Mouse (Mus musculus) hindbrain, embryonic 12.5 days (tissue): ENCODE data around the gene Ercc1. TPM values are rescaled to one million over a fixed set of nuclear protein-coding genes. Genes with fewer than 3 reads are reported as not detected.
A peak's percentile ranks its signal among the peaks of the same experiment; 100 is the strongest.

Experiments used
- ATAC-seq: fragments of 200-750 bp; cut with Nextera tagmentation; 2 replicates; pipeline ENCODE4 v1.8.0; 2017; ENCODE audit warnings: moderate TSS enrichment; ENCODE audit not compliant: low FRiP score
- H3K27ac ChIP-seq: fragments of 300-500 bp; sonication (generic); 2 replicates; pipeline ENCODE4 v1.5.1; 2016; ENCODE audit warnings: mild to moderate bottlenecking
- H3K27me3 ChIP-seq: fragments of 300-500 bp; sonication (generic); 2 replicates; pipeline ENCODE4 v1.6.1; 2016; ENCODE audit warnings: mild to moderate bottlenecking
- H3K36me3 ChIP-seq: fragments of 300-500 bp; sonication (generic); 2 replicates; pipeline ENCODE4 v1.6.1; 2016; ENCODE audit warnings: mild to moderate bottlenecking
- H3K4me1 ChIP-seq: fragments of 300-500 bp; sonication (generic); 2 replicates; pipeline ENCODE4 v1.6.1; 2016
- H3K4me2 ChIP-seq: fragments of 300-500 bp; sonication (generic); replicated peaks from 2 replicates; pipeline ENCODE4 v1.6.1; 2016; ENCODE audit warnings: mild to moderate bottlenecking
- H3K4me3 ChIP-seq: fragments of 300-500 bp; sonication (generic); 2 replicates; pipeline ENCODE4 v1.5.1; 2016; ENCODE audit warnings: mild to moderate bottlenecking
- H3K9ac ChIP-seq: fragments of 300-500 bp; sonication (generic); 2 replicates; pipeline ENCODE4 v1.6.1; 2016; ENCODE audit warnings: mild to moderate bottlenecking, moderate library complexity
- H3K9me3 ChIP-seq: fragments of 300-500 bp; sonication (generic); replicated peaks from 2 replicates; pipeline ENCODE4 v1.6.1; 2016; ENCODE audit warnings: mild to moderate bottlenecking
- WGBS: fragments of 180-500 bp; shearing (Covaris S2); methylation state at CpG from one replicate; pipeline ENCODE4 v1.1.7; 2016; 5-methylcytosine and 5-hydroxymethylcytosine counted together
- polyA plus RNA-seq: library from polyadenylated mRNA; unstranded; fragments of >200 nt; fragmentation: Nextera tagmentation; extraction: Ambion mirVana; gene quantifications from 2 replicates; pipeline ENCODE4 v1.2.1, GENCODE M21; 2016

The Ercc1 gene
- polyA plus RNA-seq, 1 experiment from 2014 or later = 95.6 TPM

GRCm38 (mm10) chr7:19327128-19327527 is 17.4 kb upstream of the Ercc1 start:
- Histone ChIP-seq H3K9ac (peak overlapping the region; percentile 44), H3K36me3 (no peaks in the 10 kb centered on the region), H3K27me3 (peaks cover 4% of the 10 kb centered on the region; the same call in 1 of the 2 replicates), H3K4me2 (peak overlapping the region; percentile 73), H3K4me1 (peaks cover 19% of the 10 kb centered on the region), H3K9me3 (no peaks in the 10 kb centered on the region), H3K4me3 (peak overlapping the region; percentile 37), H3K27ac (0 out of 2 replicates have a peak overlapping the region, but pooled peaks have one; percentile 60)
- WGBS = under 1% methylated on average over 22 of the region's 22 CpGs
- peak; percentile 53 for ATAC-seq

DNA sequence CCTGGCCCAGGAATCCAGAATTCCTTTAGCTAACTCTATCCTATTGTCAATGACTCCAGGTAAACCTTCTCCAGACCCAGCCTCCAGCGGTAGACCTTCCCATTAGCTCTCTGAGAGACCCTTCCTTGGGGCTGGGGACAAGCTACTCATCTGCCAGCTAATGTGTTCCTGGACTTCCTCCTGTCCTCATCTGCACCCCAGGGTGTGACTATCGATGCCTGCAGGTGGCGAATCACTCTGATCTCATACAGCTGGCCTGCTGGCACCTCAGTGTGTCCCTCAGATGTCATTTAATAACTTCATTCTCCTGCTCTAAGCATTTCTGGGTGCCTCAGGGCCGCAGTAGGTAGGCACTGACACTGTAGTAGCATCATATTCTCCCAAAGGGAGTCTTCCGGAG is 16.8 kb upstream of the Ercc1 start:
- Histone ChIP-seq H3K36me3 (no peaks in the 10 kb centered on the region), H3K27me3 (peaks cover 3% of the 10 kb centered on the region; the same call in 1 of the 2 replicates), H3K27ac (no peak overlapping the region), H3K9me3 (no peaks in the 10 kb centered on the region), H3K4me1 (peaks cover 23% of the 10 kb centered on the region), H3K4me2 (0 out of 2 replicates have a peak overlapping the region, but pooled peaks have one; percentile 73), H3K4me3 (0 out of 2 replicates have a peak overlapping the region, but pooled peaks have one; percentile 37), H3K9ac (no peak overlapping the region)
- WGBS = 84% methylated on average over 5 of the region's 5 CpGs
- no peak for ATAC-seq

GRCm38 (mm10) chr7:19328425-19328824 is 16.2 kb upstream of the Ercc1 start:
- Histone ChIP-seq H3K9me3 (no peaks in the 10 kb centered on the region), H3K27me3 (peaks cover 3% of the 10 kb centered on the region; the same call in 1 of the 2 replicates), H3K27ac (no peak overlapping the region)

GRCm38 (mm10) chr7:19331910-19332309 is 12.7 kb upstream of the Ercc1 start:
- Histone ChIP-seq H3K9ac (no peak overlapping the region), H3K9me3 (no peaks in the 10 kb centered on the region), H3K4me3 (no peak overlapping the region), H3K27me3 (peaks cover 3% of the 10 kb centered on the region; the same call in 1 of the 2 replicates), H3K4me1 (peaks cover 15% of the 10 kb centered on the region), H3K36me3 (no peaks in the 10 kb centered on the region), H3K4me2 (no peak overlapping the region), H3K27ac (no peak overlapping the region)
- ATAC-seq = no peak
- 73% methylated on average over 2 of the region's 2 CpGs for WGBS

More at GRCm38 (mm10) chr7:19328425-19328824, 16.2 kb upstream of the Ercc1 start:
- H3K4me1 ChIP-seq = peaks cover 23% of the 10 kb centered on the region
- H3K4me2 ChIP-seq = no peak overlapping the region
- H3K9ac ChIP-seq = no peak overlapping the region
- no peaks in the 10 kb centered on the region for H3K36me3 ChIP-seq
- ATAC-seq = no peak
- H3K4me3 ChIP-seq = no peak overlapping the region

DNA sequence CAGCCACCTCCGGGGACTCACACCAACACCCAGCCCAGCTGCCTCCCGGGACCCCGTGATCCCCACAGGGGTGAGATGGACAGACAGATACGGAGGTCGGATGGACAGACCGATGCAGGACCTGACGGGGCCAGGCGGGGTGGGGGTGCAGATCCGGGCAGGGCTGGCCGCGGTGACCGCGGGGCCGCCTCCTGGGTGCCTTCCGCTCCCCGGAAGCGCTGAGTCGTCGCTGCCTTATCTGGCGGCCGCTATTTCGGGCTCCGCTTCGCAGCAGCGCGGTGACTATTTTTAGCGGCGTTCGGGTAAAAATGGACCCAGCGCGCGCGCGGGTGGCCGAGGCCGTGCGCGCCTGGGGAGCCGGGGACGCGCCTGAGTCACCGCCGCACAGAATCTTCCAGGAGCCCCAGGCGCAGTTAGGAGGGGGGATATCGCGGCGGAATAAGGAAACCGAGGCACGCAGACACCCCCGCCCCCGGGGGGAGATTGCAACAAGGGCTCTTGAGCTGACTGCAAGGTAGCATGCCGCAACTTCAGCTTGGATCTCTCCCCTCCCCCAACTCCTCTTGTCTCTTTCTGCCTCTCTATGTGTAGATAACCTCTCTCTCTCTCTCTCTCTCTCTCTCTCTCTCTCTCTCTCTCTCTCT is 11.7 kb upstream of the Ercc1 start:
- peaks cover 9% of the 10 kb centered on the region for H3K4me1 ChIP-seq
- H3K4me2 ChIP-seq = peak overlapping the region; percentile 87
- no peaks in the 10 kb centered on the region for H3K9me3 ChIP-seq
- under 1% methylated on average over 51 of the region's 52 CpGs for WGBS
- peak overlapping the region; percentile 83 for H3K9ac ChIP-seq
- H3K27ac ChIP-seq = peak overlapping the region; percentile 80
- H3K4me3 ChIP-seq = peak overlapping the region; percentile 62
- peaks cover 8% of the 10 kb centered on the region; the same call in 1 of the 2 replicates for H3K27me3 ChIP-seq
- no peaks in the 10 kb centered on the region for H3K36me3 ChIP-seq
- ATAC-seq = peak; percentile 53

DNA sequence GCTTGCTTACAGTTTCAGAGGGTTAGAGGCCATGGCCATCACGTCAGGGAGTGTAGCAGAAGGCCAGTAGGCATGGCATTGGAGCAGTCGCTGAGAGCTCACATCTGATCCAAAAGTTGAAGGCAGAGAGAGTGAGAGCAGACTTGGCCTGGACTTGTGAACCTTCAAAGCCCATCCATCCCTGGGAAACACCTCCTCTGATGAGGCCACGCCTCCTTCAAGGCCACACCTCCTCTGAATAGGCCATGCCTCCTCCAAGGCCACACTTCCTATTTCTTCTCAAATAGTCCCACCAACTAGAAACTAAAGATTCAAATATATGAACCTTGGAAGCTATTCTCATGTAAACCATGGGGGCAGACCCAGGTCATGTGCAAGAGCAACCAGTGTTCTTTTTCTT is 9.0 kb upstream of the Ercc1 start:
- no peak overlapping the region for H3K9ac ChIP-seq
- no peak for ATAC-seq
- no peak overlapping the region for H3K4me2 ChIP-seq
- peaks cover 19% of the 10 kb centered on the region for H3K27me3 ChIP-seq
- whole genome bisulfite sequencing = 43% methylated on average over 3 of the region's 3 CpGs
- H3K4me3 ChIP-seq = no peak overlapping the region
- no peak overlapping the region for H3K27ac ChIP-seq
- H3K4me1 ChIP-seq = peaks cover 9% of the 10 kb centered on the region
- H3K36me3 ChIP-seq = no peaks in the 10 kb centered on the region
- H3K9me3 ChIP-seq = no peaks in the 10 kb centered on the region

- H3K9ac ChIP-seq = no peak overlapping the region
- H3K9me3 ChIP-seq = no peaks in the 10 kb centered on the region
- 70% methylated on average over 10 of the region's 10 CpGs for WGBS
- no peak overlapping the region for H3K27ac ChIP-seq
- no peaks in the 10 kb centered on the region for H3K36me3 ChIP-seq
- no peak overlapping the region for H3K4me3 ChIP-seq
- H3K4me2 ChIP-seq = no peak overlapping the region
- peaks cover 20% of the 10 kb centered on the region for H3K4me1 ChIP-seq
- no peak for ATAC-seq
- peaks cover 34% of the 10 kb centered on the region for H3K27me3 ChIP-seq
Measured at GRCm38 (mm10) chr7:19337122-19337521, 7.5 kb upstream of the Ercc1 start.

DNA sequence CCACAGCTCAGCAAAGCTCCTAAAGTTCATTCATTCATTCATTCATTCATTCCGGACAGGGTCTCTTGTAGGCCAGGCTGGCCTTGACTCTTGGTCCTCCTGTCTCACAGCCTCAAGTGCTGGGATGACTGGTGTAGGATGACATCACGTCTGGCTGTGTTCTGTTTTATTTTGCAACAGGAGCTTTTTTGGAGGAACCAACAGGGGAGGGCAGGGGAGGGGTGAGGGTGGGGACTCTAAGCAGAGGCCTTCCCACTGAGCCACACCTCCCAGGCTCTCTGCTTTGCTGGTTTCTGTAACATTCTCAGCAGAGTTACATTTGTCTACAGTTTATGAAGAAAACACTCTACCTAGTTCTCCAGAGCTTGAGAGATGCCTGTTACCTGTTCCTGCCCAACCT is 6.5 kb upstream of the Ercc1 start:
- H3K27ac ChIP-seq = no peak overlapping the region
- peaks cover 38% of the 10 kb centered on the region for H3K27me3 ChIP-seq
- H3K9ac ChIP-seq = no peak overlapping the region
- H3K9me3 ChIP-seq = no peaks in the 10 kb centered on the region
- no peaks in the 10 kb centered on the region for H3K36me3 ChIP-seq
- no peak overlapping the region for H3K4me3 ChIP-seq
- WGBS = 59% methylated on average over 2 of the region's 2 CpGs
- peaks cover 22% of the 10 kb centered on the region for H3K4me1 ChIP-seq
- no peak overlapping the region for H3K4me2 ChIP-seq
- no peak for ATAC-seq

- H3K27ac ChIP-seq = no peak overlapping the region
- H3K4me1 ChIP-seq = peaks cover 23% of the 10 kb centered on the region
- H3K27me3 ChIP-seq = peaks cover 38% of the 10 kb centered on the region
- H3K9me3 ChIP-seq = no peaks in the 10 kb centered on the region
- 81% methylated on average over 7 of the region's 7 CpGs for WGBS
- no peak overlapping the region for H3K9ac ChIP-seq
- H3K4me2 ChIP-seq = no peak overlapping the region
- no peaks in the 10 kb centered on the region for H3K36me3 ChIP-seq
- no peak for ATAC-seq
- H3K4me3 ChIP-seq = no peak overlapping the region
Measured at GRCm38 (mm10) chr7:19338596-19338995, 6.0 kb upstream of the Ercc1 start.

DNA sequence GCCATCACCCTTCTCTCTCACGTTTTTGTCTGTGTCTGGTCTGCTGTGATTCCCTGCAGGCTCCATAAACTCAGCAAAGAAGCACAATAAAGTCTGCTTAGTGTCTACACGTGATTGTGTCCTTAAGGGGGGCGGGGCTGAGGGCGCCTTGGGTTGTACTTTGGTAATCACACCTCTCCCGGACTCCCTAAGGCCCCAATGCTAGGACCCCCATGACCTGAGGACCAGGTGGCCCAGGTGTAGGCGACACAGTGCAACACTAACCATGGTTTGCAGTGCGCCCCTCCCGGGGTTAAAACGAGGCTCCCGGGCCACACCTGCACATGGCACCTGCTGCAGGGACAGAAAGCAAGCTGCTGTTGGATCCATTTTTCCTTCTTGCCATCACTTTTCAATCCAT is 3.3 kb upstream of the Ercc1 start:
- Histone ChIP-seq H3K9me3 (no peaks in the 10 kb centered on the region), H3K36me3 (no peaks in the 10 kb centered on the region), H3K4me1 (peaks cover 31% of the 10 kb centered on the region), H3K4me2 (peak overlapping the region; percentile 75), H3K27ac (no peak overlapping the region), H3K9ac (no peak overlapping the region), H3K27me3 (peaks cover 35% of the 10 kb centered on the region), H3K4me3 (no peak overlapping the region; the same call in 1 of the 2 replicates)
- WGBS = 22% methylated on average over 10 of the region's 10 CpGs
- ATAC-seq = no peak

GRCm38 (mm10) chr7:19341761-19342409 is 2.7 kb upstream of the Ercc1 start:
- peaks cover 36% of the 10 kb centered on the region for H3K4me1 ChIP-seq
- no peaks in the 10 kb centered on the region for H3K9me3 ChIP-seq
- no peak overlapping the region for H3K27ac ChIP-seq
- under 1% methylated on average over 41 of the region's 41 CpGs for WGBS
- ATAC-seq = no peak
- H3K27me3 ChIP-seq = peaks cover 35% of the 10 kb centered on the region
- H3K4me2 ChIP-seq = peak overlapping the region; percentile 75
- peak overlapping the region; percentile 32 for H3K9ac ChIP-seq
- H3K36me3 ChIP-seq = no peaks in the 10 kb centered on the region
- peak overlapping the region; percentile 37 for H3K4me3 ChIP-seq

GRCm38 (mm10) chr7:19342481-19343027 is 2.0 kb upstream of the Ercc1 start:
- H3K27me3 ChIP-seq = peaks cover 32% of the 10 kb centered on the region
- H3K9me3 ChIP-seq = no peaks in the 10 kb centered on the region
- peak overlapping the region; percentile 75 for H3K4me2 ChIP-seq
- no peak overlapping the region for H3K27ac ChIP-seq
- under 1% methylated on average over 27 of the region's 27 CpGs for WGBS
- peak overlapping the region; percentile 32 for H3K9ac ChIP-seq
- ATAC-seq = no peak
- H3K4me1 ChIP-seq = peaks cover 36% of the 10 kb centered on the region
- peak overlapping the region; percentile 37 for H3K4me3 ChIP-seq
- H3K36me3 ChIP-seq = no peaks in the 10 kb centered on the region
